7 mouse cellular contexts compared by ENCODE assay signal in the genomic region with DNA sequence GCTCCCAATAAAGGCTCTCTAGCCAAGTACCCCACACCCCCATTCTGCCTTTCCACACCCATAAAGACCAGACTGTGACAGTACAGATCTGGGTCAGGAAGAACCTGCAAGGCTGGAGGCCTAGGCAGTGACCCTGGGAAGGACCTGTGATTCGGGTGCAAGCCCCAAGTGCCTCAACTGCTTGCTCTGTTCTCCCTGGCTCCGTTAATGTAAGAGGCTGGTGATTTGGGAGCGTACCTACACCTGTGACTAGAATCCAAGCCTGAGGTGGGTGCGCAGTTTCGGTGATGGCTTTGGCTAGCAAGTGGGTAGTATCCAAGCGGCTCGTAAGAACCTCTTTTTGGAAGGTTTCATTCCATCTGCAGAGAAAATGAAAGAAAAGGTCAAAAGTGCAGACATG. TPM values are rescaled to one million over a fixed set of nuclear protein-coding genes. Genes with fewer than 3 reads are reported as not detected.
A peak's percentile ranks its signal among the peaks of the same experiment; 100 is the strongest.
DNase-seq lines count a peak whose midpoint lies in the region; ATAC-seq lines count a peak whose summit lies in the region.

No protein-coding gene starts in this region.

- no peak for ATAC-seq in heart, embryonic 15.5 days (replicated peaks; ENCODE audit: insufficient number of reproducible peaks, insufficient read depth, low FRiP score, low read depth)
- no peak for ATAC-seq in embryonic facial prominence, embryonic 14.5 days (ENCODE audit: low read depth)
- no peak for ATAC-seq in hindbrain, embryonic 13.5 days (ENCODE audit: low FRiP score)
- ATAC-seq in midbrain, embryonic 16.5 days, result no peak

- no peak for DNase-seq in heart, postnatal 36 days
- DNase-seq in embryonic facial prominence, embryonic 14.5 days (ENCODE audit: low spot score), result no peak
- DNase-seq in frontal cortex, postnatal 25 days (ENCODE audit: low spot score in 2 of 2), result no peak
- DNase-seq in left cerebral cortex, adult 11 months (ENCODE audit: low spot score), result no peak

- H3K9ac ChIP-seq in heart, embryonic 15.5 days, result no peak overlapping the region
- H3K9ac ChIP-seq in embryonic facial prominence, embryonic 14.5 days (ENCODE audit: low read depth, low read length), result peak overlapping the region; percentile 88; the same call in 1 of the 2 replicates
- peak overlapping the region; percentile 85 for H3K9ac ChIP-seq in hindbrain, embryonic 13.5 days
- peak overlapping the region; percentile 91; the same call in 1 of the 2 replicates for H3K9ac ChIP-seq in midbrain, embryonic 16.5 days (ENCODE audit: low read depth, low read length)

- H3K9me3 ChIP-seq in heart, embryonic 15.5 days (replicated peaks), result no peaks in the 10 kb centered on the region
- H3K9me3 ChIP-seq in embryonic facial prominence, embryonic 14.5 days (ENCODE audit: control insufficient read depth, low read length), result no peaks in the 10 kb centered on the region
- no peaks in the 10 kb centered on the region for H3K9me3 ChIP-seq in hindbrain, embryonic 13.5 days
- no peaks in the 10 kb centered on the region for H3K9me3 ChIP-seq in midbrain, embryonic 16.5 days (replicated peaks; ENCODE audit: control insufficient read depth, low read length, poor library complexity, severe bottlenecking)

- WGBS in heart, embryonic 15.5 days, result 88% methylated on average over 7 of the region's 7 CpGs
- WGBS in embryonic facial prominence, embryonic 14.5 days, result 89% methylated on average over 7 of the region's 7 CpGs
- 92% methylated on average over 7 of the region's 7 CpGs for WGBS in hindbrain, embryonic 13.5 days
- 88% methylated on average over 7 of the region's 7 CpGs for WGBS in midbrain, embryonic 16.5 days

- peaks cover 18% of the 10 kb centered on the region for H3K4me1 ChIP-seq in heart, embryonic 15.5 days (replicated peaks)
- H3K4me1 ChIP-seq in embryonic facial prominence, embryonic 14.5 days (ENCODE audit: control insufficient read depth, insufficient read depth, low read length), result peaks cover 5% of the 10 kb centered on the region; the same call in 1 of the 2 replicates
- H3K4me1 ChIP-seq in hindbrain, embryonic 13.5 days (replicated peaks), result peaks cover 20% of the 10 kb centered on the region
- peaks cover 19% of the 10 kb centered on the region for H3K4me1 ChIP-seq in midbrain, embryonic 16.5 days (ENCODE audit: control insufficient read depth, insufficient read depth, low read length)

- intact Hi-C loops in heart, postnatal 36 days (cut with DNase I), result loop anchor here (2.0 to 10.0 kb wide), 2 partner anchors 14 to 274 kb away; partner anchors contain the start of genes Cbln3 and Khnyn

- peak overlapping the region; percentile 92 for H3K4me2 ChIP-seq in heart, embryonic 15.5 days
- peak overlapping the region; percentile 89 for H3K4me2 ChIP-seq in embryonic facial prominence, embryonic 14.5 days (ENCODE audit: low read depth, low read length)
- H3K4me2 ChIP-seq in hindbrain, embryonic 13.5 days, result peak overlapping the region; percentile 92
- peak overlapping the region; percentile 92 for H3K4me2 ChIP-seq in midbrain, embryonic 16.5 days (ENCODE audit: low read length)

- no peak overlapping the region; the same call in 1 of the 2 replicates for H3K27ac ChIP-seq in heart, embryonic 15.5 days
- peak overlapping the region; percentile 77; the same call in 1 of the 2 replicates for H3K27ac ChIP-seq in embryonic facial prominence, embryonic 14.5 days (replicated peaks; ENCODE audit: low read depth, low read length)
- no peak overlapping the region for H3K27ac ChIP-seq in hindbrain, embryonic 13.5 days
- no peak overlapping the region for H3K27ac ChIP-seq in midbrain, embryonic 16.5 days (ENCODE audit: low read length)

- peaks cover 44% of the 10 kb centered on the region for H3K36me3 ChIP-seq in heart, embryonic 15.5 days
- H3K36me3 ChIP-seq in embryonic facial prominence, embryonic 14.5 days (ENCODE audit: control insufficient read depth, insufficient read depth, low read length), result peaks cover 41% of the 10 kb centered on the region
- H3K36me3 ChIP-seq in hindbrain, embryonic 13.5 days, result peaks cover 45% of the 10 kb centered on the region
- peaks cover 29% of the 10 kb centered on the region for H3K36me3 ChIP-seq in midbrain, embryonic 16.5 days (ENCODE audit: control insufficient read depth, insufficient read depth, low read length)

- H3K27me3 ChIP-seq in heart, embryonic 15.5 days, result no peaks in the 10 kb centered on the region
- no peaks in the 10 kb centered on the region for H3K27me3 ChIP-seq in embryonic facial prominence, embryonic 14.5 days (replicated peaks; ENCODE audit: control insufficient read depth, insufficient read depth, low read length)
- H3K27me3 ChIP-seq in hindbrain, embryonic 13.5 days, result 0 out of 2 replicates have a peak, but pooled peaks cover 5% of the 10 kb centered on the region
- H3K27me3 ChIP-seq in midbrain, embryonic 16.5 days (ENCODE audit: control insufficient read depth, insufficient read depth, low read depth, low read length), result no peaks in the 10 kb centered on the region

- H3K4me3 ChIP-seq in heart, embryonic 15.5 days, result no peak overlapping the region
- peak overlapping the region; percentile 56; the same call in 1 of the 2 replicates for H3K4me3 ChIP-seq in embryonic facial prominence, embryonic 14.5 days (ENCODE audit: low read depth, low read length)
- peak overlapping the region; percentile 58 for H3K4me3 ChIP-seq in hindbrain, embryonic 13.5 days
- peak overlapping the region; percentile 66; the same call in 1 of the 2 replicates for H3K4me3 ChIP-seq in midbrain, embryonic 16.5 days (ENCODE audit: low read depth, low read length)

RNA-seq across cellular contexts. Expression of gene Sdr39u1, which starts 1.1 kb away (rescaled TPM):
- 45.3 and 60.8 TPM in 2 replicates for polyA plus RNA-seq in heart, embryonic 15.5 days (2015; fragmentation: Nextera tagmentation; extraction: Ambion mirVana)
- total RNA-seq in heart, postnatal 36 days (2021), result 100 to 1,000 TPM; 109 to 116 TPM
- polyA plus RNA-seq in embryonic facial prominence, embryonic 14.5 days (2014; fragmentation: Nextera tagmentation; extraction: Ambion mirVana), result 56.9 and 71.5 TPM in 2 replicates
- polyA plus RNA-seq in hindbrain, embryonic 13.5 days (2015; fragmentation: Nextera tagmentation; extraction: Ambion mirVana), result 115 and 124 TPM in 2 replicates
- polyA plus RNA-seq in midbrain, embryonic 16.5 days (2015; fragmentation: Nextera tagmentation; extraction: Ambion mirVana), result 160 and 180 TPM in 2 replicates

RNA-seq across cellular contexts. Expression of gene Khnyn, which starts 14.2 kb away (rescaled TPM):
- polyA plus RNA-seq in heart, embryonic 15.5 days (2015; fragmentation: Nextera tagmentation; extraction: Ambion mirVana), result 9.2 and 12.6 TPM in 2 replicates
- total RNA-seq in heart, postnatal 36 days (2021), result 10 to 100 TPM; 13.0 to 14.7 TPM
- polyA plus RNA-seq in embryonic facial prominence, embryonic 14.5 days (2014; fragmentation: Nextera tagmentation; extraction: Ambion mirVana), result 9.1 and 9.7 TPM in 2 replicates
- polyA plus RNA-seq in hindbrain, embryonic 13.5 days (2015; fragmentation: Nextera tagmentation; extraction: Ambion mirVana), result 10.0 and 11.1 TPM in 2 replicates
- 10.4 and 10.5 TPM in 2 replicates for polyA plus RNA-seq in midbrain, embryonic 16.5 days (2015; fragmentation: Nextera tagmentation; extraction: Ambion mirVana)

RNA-seq across cellular contexts. Expression of gene Cbln3, which starts 14.8 kb away (rescaled TPM):
- polyA plus RNA-seq in heart, embryonic 15.5 days (2015; fragmentation: Nextera tagmentation; extraction: Ambion mirVana), result 0.36 and 0.50 TPM in 2 replicates
- under 1 TPM in 1 of 2 experiments, not detected in 1; 0.19 TPM for total RNA-seq in heart, postnatal 36 days (2021)
- polyA plus RNA-seq in embryonic facial prominence, embryonic 14.5 days (2014; fragmentation: Nextera tagmentation; extraction: Ambion mirVana), result 0.25 and 0.50 TPM in 2 replicates
- polyA plus RNA-seq in hindbrain, embryonic 13.5 days (2015; fragmentation: Nextera tagmentation; extraction: Ambion mirVana), result 0.14 and 0.27 TPM in 2 replicates
- polyA plus RNA-seq in midbrain, embryonic 16.5 days (2015; fragmentation: Nextera tagmentation; extraction: Ambion mirVana), result 0.15 and 0.20 TPM in 2 replicates

RNA-seq across cellular contexts. Expression of gene Nynrin, which starts 45.1 kb away (rescaled TPM):
- 12.7 and 15.0 TPM in 2 replicates for polyA plus RNA-seq in heart, embryonic 15.5 days (2015; fragmentation: Nextera tagmentation; extraction: Ambion mirVana)
- 10 to 100 TPM in 1 of 2 experiments, 1 to 10 TPM in 1; 9.5 to 10.5 TPM for total RNA-seq in heart, postnatal 36 days (2021)
- 15.6 and 19.5 TPM in 2 replicates for polyA plus RNA-seq in embryonic facial prominence, embryonic 14.5 days (2014; fragmentation: Nextera tagmentation; extraction: Ambion mirVana)
- 11.7 and 11.9 TPM in 2 replicates for polyA plus RNA-seq in hindbrain, embryonic 13.5 days (2015; fragmentation: Nextera tagmentation; extraction: Ambion mirVana)
- polyA plus RNA-seq in midbrain, embryonic 16.5 days (2015; fragmentation: Nextera tagmentation; extraction: Ambion mirVana), result 11.0 and 11.9 TPM in 2 replicates

RNA-seq across cellular contexts. Expression of gene Cma1, which starts 45.5 kb away (rescaled TPM):
- 8.9 and 9.6 TPM in 2 replicates for polyA plus RNA-seq in heart, embryonic 15.5 days (2015; fragmentation: Nextera tagmentation; extraction: Ambion mirVana)
- total RNA-seq in heart, postnatal 36 days (2021), result 1 to 10 TPM; 1.5 to 1.7 TPM
- 129 and 233 TPM in 2 replicates for polyA plus RNA-seq in embryonic facial prominence, embryonic 14.5 days (2014; fragmentation: Nextera tagmentation; extraction: Ambion mirVana)
- 0.43 TPM in 1 of 2 replicates, not detected in the other for polyA plus RNA-seq in hindbrain, embryonic 13.5 days (2015; fragmentation: Nextera tagmentation; extraction: Ambion mirVana)
- 0.29 TPM in 1 of 2 replicates, not detected in the other for polyA plus RNA-seq in midbrain, embryonic 16.5 days (2015; fragmentation: Nextera tagmentation; extraction: Ambion mirVana)
